Mouse (Mus musculus) forebrain, embryonic 14.5 days (tissue): ENCODE results near the gene Evi5. TPM values are rescaled to one million over a fixed set of nuclear protein-coding genes. Genes with fewer than 3 reads are reported as not detected.

ENCODE experiments used
- ATAC-seq: fragments of 200-750 bp; cut with Nextera tagmentation; 2 replicates; pipeline ENCODE4 v1.8.0; 2017; ENCODE audit warnings: mild to moderate bottlenecking, moderate library complexity
- DNase-seq: peaks from one replicate; pipeline ENCODE4 v3.0.0-alpha.2; 2015; ENCODE audit warnings: low spot score
- H3K27ac ChIP-seq: fragments of 300-500 bp; sonication (generic); 2 replicates; pipeline ENCODE4 v1.5.1; 2014; ENCODE audit warnings: low read depth, mild to moderate bottlenecking, control low read depth, low read length, moderate library complexity
- H3K27me3 ChIP-seq: fragments of 300-500 bp; sonication (generic); replicated peaks from 2 replicates; pipeline ENCODE4 v1.6.1; 2014; ENCODE audit warnings: low read length, control low read depth, mixed read lengths; ENCODE audit not compliant: control insufficient read depth, insufficient read depth
- H3K36me3 ChIP-seq: fragments of 300-500 bp; sonication (generic); 2 replicates; pipeline ENCODE4 v1.6.1; 2014; ENCODE audit warnings: low read length, control low read depth; ENCODE audit not compliant: control insufficient read depth, insufficient read depth
- H3K4me1 ChIP-seq: fragments of 300-500 bp; sonication (generic); 2 replicates; pipeline ENCODE4 v1.6.1; 2014; ENCODE audit warnings: antibody characterized with exemption, low read length, control low read depth; ENCODE audit not compliant: control insufficient read depth, insufficient read depth
- H3K4me2 ChIP-seq: fragments of 300-500 bp; sonication (generic); 2 replicates; pipeline ENCODE4 v1.6.1; 2014; ENCODE audit warnings: mild to moderate bottlenecking, control low read depth, low read length
- H3K4me3 ChIP-seq: fragments of 300-500 bp; sonication (generic); 2 replicates; pipeline ENCODE4 v1.5.1; 2014; ENCODE audit warnings: low read depth, low read length, control low read depth
- H3K9ac ChIP-seq: fragments of 300-500 bp; sonication (generic); 2 replicates; pipeline ENCODE4 v1.6.1; 2014; ENCODE audit warnings: mild to moderate bottlenecking, low read length, control low read depth, moderate library complexity
- H3K9me3 ChIP-seq: fragments of 300-500 bp; sonication (generic); replicated peaks from 2 replicates; pipeline ENCODE4 v1.6.1; 2016; ENCODE audit warnings: low read length, control low read depth, mixed read lengths; ENCODE audit not compliant: control insufficient read depth
- WGBS: fragments of 180-500 bp; shearing (Covaris S2); extraction: QIAGEN DNeasy Blood & Tissue Kit; methylation state at CpG from one replicate; pipeline ENCODE4 v1.1.7; 2014; 5-methylcytosine and 5-hydroxymethylcytosine counted together
- polyA plus RNA-seq: library from polyadenylated mRNA; unstranded; fragments of >200 nt; fragmentation: Nextera tagmentation; extraction: Ambion mirVana; gene quantifications from 2 replicates; pipeline ENCODE4 v1.2.1, GENCODE M21; 2014

The Evi5 gene
- polyA plus RNA-seq, 1 experiment from 2014 or later = 38.8 TPM

DNA sequence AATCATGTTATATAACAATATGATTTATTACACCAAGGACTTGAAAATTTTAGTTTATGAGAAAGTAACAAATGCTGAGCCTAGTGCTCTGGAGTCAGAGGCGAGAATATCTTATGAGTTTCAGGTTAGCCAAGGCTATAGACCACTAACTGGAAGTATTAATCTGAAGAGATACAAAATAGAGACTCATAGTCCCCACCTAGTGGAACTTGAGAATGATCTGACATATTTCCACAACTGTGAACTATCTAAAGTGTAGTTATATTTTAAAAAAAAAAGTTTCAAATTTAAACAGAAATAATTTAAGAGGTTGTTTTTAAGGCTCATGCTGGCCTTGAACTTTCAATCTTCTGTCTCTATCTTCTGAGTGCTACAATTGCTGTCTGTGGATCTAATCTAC, 92.5 kb downstream of the Evi5 start:
- H3K9me3 ChIP-seq = no peaks in the 10 kb centered on the region
- no peak overlapping the region for H3K27ac ChIP-seq
- H3K36me3 ChIP-seq = peaks cover 10% of the 10 kb centered on the region; the same call in 1 of the 2 replicates
- no peaks in the 10 kb centered on the region for H3K27me3 ChIP-seq
- no peak overlapping the region for H3K4me3 ChIP-seq
- DNase-seq (no peak), ATAC-seq (no peak)
- no peak overlapping the region for H3K4me2 ChIP-seq
- 98% methylated on average over 1 of the region's 1 CpGs for WGBS
- no peaks in the 10 kb centered on the region for H3K4me1 ChIP-seq
- H3K9ac ChIP-seq = no peak overlapping the region

DNA sequence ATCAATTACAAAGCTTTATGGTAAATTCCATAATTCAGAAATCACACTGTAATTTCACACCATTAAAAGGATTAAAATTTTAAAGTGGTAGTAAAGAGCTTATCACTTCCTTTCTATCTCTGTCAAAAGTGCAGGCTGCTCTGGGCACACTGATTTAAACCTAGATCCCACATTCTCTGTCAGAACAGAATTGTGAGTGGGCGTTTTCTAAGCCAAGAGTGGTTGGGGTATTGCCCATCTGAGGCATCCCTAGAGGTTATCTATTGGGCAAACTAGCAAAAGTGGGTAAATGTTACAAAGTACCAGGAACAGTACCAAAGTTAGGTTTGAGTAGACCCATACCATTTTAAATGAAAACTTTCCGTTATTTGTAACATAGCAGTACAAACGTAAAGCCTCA, 96.1 kb downstream of the Evi5 start:
- H3K4me1 ChIP-seq = no peaks in the 10 kb centered on the region
- ATAC-seq (no peak), DNase-seq (no peak)
- no peak overlapping the region for H3K27ac ChIP-seq
- no peak overlapping the region for H3K4me2 ChIP-seq
- no peaks in the 10 kb centered on the region for H3K27me3 ChIP-seq
- no peak overlapping the region for H3K9ac ChIP-seq
- WGBS = 92% methylated on average over 3 of the region's 3 CpGs
- no peaks in the 10 kb centered on the region for H3K9me3 ChIP-seq
- no peaks in the 10 kb centered on the region for H3K36me3 ChIP-seq
- no peak overlapping the region for H3K4me3 ChIP-seq

DNA sequence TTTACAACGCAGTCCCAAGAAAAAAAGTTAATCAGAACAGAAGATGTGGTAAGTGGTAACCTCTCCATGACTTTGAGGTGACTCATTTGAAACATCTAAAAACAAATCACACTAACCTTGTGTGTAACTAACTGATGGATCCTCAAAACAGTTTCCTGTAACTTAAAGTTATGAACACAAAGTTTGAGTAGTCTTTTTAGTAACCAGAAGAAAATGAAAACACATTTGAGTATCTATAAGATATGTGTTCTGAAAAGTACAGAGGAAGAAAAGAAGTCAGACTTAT, 97.4 kb downstream of the Evi5 start:
- no peaks in the 10 kb centered on the region for H3K9me3 ChIP-seq

DNA sequence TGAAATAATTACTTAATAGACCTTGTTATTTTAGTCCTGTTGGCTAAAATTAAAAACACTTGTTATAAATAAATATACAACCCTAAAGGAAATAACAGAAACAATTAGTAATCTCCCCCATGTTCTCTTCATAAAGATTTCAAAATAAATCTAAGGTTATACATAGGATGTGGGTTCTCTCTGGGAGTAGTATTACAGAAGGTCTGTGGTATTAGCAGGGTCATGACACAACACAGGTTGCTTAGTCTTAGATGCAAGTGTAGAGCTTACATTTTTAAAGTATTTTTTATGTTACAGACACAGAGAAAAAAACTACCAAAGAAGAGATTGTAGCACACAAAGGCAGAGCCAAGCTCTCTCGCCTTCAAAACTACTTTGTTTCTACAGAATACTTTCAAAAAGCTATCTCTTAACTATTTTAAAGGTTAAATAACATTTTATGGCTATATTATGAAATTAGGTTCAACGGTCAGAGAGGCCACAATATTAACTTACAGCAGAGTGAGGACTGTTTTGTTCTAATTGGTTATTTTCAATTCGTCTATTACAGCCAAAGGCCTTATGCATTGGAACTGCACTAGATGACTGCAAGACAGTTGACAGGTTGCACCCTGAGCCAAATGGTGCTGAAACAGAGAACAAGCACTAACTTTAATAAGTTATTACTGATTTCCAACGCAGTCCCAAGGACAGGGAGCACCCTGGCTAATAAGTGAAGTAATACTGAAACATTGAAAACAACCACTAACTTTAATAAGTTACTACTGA, 97.9 kb downstream of the Evi5 start:
- no peak overlapping the region for H3K4me2 ChIP-seq
- no peak overlapping the region for H3K4me3 ChIP-seq
- H3K36me3 ChIP-seq = no peaks in the 10 kb centered on the region
- H3K9ac ChIP-seq = no peak overlapping the region
- no peaks in the 10 kb centered on the region for H3K27me3 ChIP-seq
- no peaks in the 10 kb centered on the region for H3K9me3 ChIP-seq
- H3K27ac ChIP-seq = no peak overlapping the region
- DNase-seq = no peak
- ATAC-seq = no peak
- H3K4me1 ChIP-seq = no peaks in the 10 kb centered on the region
- 88% methylated on average over 4 of the region's 4 CpGs for WGBS

More for the DNA sequence above, 97.4 kb downstream of the Evi5 start:
- Histone ChIP-seq H3K36me3 (no peaks in the 10 kb centered on the region), H3K27me3 (no peaks in the 10 kb centered on the region), H3K4me2 (no peak overlapping the region), H3K4me3 (no peak overlapping the region), H3K9ac (no peak overlapping the region), H3K4me1 (no peaks in the 10 kb centered on the region), H3K27ac (no peak overlapping the region)
- 88% methylated on average over 1 of the region's 1 CpGs for WGBS
- DNase-seq (no peak), ATAC-seq (no peak)

DNA sequence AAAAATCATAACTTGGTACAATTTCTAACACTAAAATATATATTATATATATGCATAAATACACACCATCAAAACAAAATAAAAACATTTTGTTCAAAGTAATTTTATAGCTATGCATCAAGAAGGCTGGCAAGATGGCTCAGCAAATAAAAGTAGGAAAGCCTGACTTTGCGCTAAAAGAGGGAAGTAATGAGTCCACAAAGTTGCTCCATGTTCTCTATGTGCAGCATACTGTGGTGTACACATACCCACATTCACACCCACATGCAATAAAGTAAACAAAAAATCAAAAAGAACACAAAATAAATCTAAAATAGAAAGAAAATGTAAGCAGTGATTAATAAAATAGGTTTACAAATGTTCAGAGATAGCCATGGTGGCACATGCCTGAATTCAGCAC, 99.0 kb downstream of the Evi5 start:
- ATAC-seq (no peak), DNase-seq (no peak)
- H3K9ac ChIP-seq = no peak overlapping the region
- H3K27me3 ChIP-seq = no peaks in the 10 kb centered on the region
- no peaks in the 10 kb centered on the region for H3K36me3 ChIP-seq
- H3K4me3 ChIP-seq = no peak overlapping the region
- H3K4me1 ChIP-seq = no peaks in the 10 kb centered on the region
- no peak overlapping the region for H3K27ac ChIP-seq
- H3K4me2 ChIP-seq = no peak overlapping the region
- no peaks in the 10 kb centered on the region for H3K9me3 ChIP-seq
- 100% methylated on average over 1 of the region's 1 CpGs for WGBS

DNA sequence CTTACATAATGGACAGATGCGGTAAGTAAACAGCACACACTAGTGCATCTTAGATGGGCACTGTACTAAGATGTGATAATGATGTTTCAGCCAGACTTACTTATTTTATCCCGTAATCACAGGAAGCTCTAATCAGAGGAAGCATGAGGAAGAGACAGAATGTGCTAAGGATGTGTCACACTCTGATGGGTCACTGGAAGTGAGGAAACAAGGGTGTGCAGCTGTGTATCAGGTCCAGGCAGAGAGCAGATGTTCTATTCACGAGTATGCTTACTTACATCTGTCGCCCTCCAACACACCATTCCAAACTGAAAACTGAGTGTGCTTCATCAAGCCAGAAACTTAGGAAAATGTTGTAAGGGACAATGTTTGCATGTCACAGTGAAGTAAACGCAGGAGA, 102.9 kb downstream of the Evi5 start:
- Histone ChIP-seq H3K4me3 (no peak overlapping the region), H3K27ac (no peak overlapping the region), H3K36me3 (no peaks in the 10 kb centered on the region), H3K4me1 (no peaks in the 10 kb centered on the region), H3K9me3 (no peaks in the 10 kb centered on the region), H3K27me3 (no peaks in the 10 kb centered on the region), H3K9ac (no peak overlapping the region), H3K4me2 (no peak overlapping the region)
- no peak for DNase-seq
- 89% methylated on average over 5 of the region's 5 CpGs for WGBS
- no peak for ATAC-seq

DNA sequence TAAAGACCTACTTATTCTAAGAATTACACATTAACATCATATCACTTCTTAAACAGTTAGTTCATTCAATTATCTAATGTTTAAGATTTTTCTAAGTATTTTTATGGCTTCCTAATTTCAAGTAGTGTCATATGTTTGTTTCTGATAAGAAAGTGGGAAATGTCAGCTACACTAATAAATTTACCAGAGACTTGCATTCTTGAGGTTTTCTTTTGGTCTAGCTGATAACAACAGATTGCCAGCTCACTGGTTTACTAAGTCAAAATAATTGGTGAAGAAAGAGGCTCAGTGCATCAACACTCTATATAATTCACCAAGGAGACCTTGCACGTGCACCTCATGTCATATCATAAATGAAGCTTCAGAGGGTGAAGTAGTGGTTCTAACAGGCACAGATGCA, 106.7 kb downstream of the Evi5 start:
- no peaks in the 10 kb centered on the region for H3K27me3 ChIP-seq
- ATAC-seq (no peak), DNase-seq (no peak)
- H3K4me2 ChIP-seq = no peak overlapping the region
- no peaks in the 10 kb centered on the region for H3K4me1 ChIP-seq
- no peaks in the 10 kb centered on the region for H3K36me3 ChIP-seq
- no peak overlapping the region for H3K4me3 ChIP-seq
- H3K27ac ChIP-seq = no peak overlapping the region
- H3K9me3 ChIP-seq = no peaks in the 10 kb centered on the region
- H3K9ac ChIP-seq = no peak overlapping the region
- WGBS = 93% methylated on average over 1 of the region's 1 CpGs

DNA sequence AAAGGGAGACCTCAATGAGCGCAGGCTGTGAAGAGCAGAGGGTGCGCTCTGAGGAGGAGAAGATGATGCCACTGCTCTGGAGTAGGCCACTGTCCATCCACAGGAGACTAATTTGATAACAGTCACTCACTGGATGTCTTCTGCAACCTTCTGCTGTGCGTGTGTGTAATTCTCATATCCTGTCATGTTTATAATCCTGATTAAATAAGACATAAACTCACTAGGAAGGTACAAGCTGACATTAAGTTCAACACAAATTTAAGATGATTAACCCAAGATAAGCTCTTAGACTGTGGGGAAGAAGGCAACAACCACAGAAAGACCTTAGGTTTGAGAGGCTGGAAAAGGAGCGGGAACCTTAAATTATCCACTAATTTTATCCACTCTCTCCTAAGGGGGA, 109.0 kb downstream of the Evi5 start:
- Histone ChIP-seq H3K27me3 (no peaks in the 10 kb centered on the region), H3K36me3 (no peaks in the 10 kb centered on the region), H3K9me3 (no peaks in the 10 kb centered on the region), H3K9ac (no peak overlapping the region), H3K4me2 (no peak overlapping the region), H3K4me3 (no peak overlapping the region), H3K27ac (no peak overlapping the region), H3K4me1 (no peaks in the 10 kb centered on the region)
- 93% methylated on average over 4 of the region's 4 CpGs for WGBS
- no peak for ATAC-seq
- DNase-seq = no peak

DNA sequence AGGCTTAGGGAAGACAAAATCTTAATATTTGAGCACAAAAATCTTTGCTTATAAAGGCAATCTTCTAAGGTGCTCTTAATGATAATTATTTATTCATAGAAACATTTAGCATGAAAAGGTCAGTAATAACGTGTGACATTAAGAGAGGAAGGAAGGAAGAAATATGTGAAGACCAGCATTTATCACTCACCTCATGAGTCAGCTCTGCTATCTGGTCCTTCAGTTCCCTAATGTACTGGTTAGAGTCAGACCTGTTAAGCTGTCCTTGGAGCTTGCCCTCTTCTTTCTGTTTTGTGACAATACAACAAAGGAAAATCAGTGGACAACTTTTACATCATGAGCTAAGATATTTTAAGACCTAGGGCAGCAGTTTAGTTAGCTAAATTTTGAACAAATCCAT, 110.4 kb downstream of the Evi5 start:
- Histone ChIP-seq H3K27me3 (no peaks in the 10 kb centered on the region), H3K9ac (no peak overlapping the region), H3K4me1 (no peaks in the 10 kb centered on the region), H3K4me2 (no peak overlapping the region), H3K36me3 (no peaks in the 10 kb centered on the region), H3K9me3 (no peaks in the 10 kb centered on the region), H3K4me3 (no peak overlapping the region), H3K27ac (no peak overlapping the region)
- WGBS = 89% methylated on average over 1 of the region's 1 CpGs
- DNase-seq (no peak), ATAC-seq (no peak)
